Mouse (Mus musculus) forebrain, embryonic 11.5 days (tissue): ENCODE results near the gene Olfr170. TPM values are rescaled to one million over a fixed set of nuclear protein-coding genes. Genes with fewer than 3 reads are reported as not detected.
"Not testable (repeated sequence)": the region's sequence is repeated elsewhere in the genome, so short reads cannot be mapped to it uniquely, and the experiment has no call there.

Source experiments
- ATAC-seq: fragments of 200-750 bp; cut with Nextera tagmentation; replicated peaks from 2 replicates; pipeline ENCODE4 v1.8.0; 2017; ENCODE audit warnings: moderate TSS enrichment; ENCODE audit not compliant: low FRiP score
- DNase-seq: peaks from one replicate; pipeline ENCODE4 v3.0.0-alpha.2; 2017; ENCODE audit warnings: low spot score
- H3K27ac ChIP-seq: fragments of 300-500 bp; sonication (generic); 2 replicates; pipeline ENCODE4 v1.5.1; 2014; ENCODE audit warnings: low read depth, low read length
- H3K27me3 ChIP-seq: fragments of 300-500 bp; sonication (generic); 2 replicates; pipeline ENCODE4 v1.6.1; 2014; ENCODE audit warnings: mild to moderate bottlenecking, low read length, mixed read lengths; ENCODE audit not compliant: control insufficient read depth, insufficient read depth
- H3K36me3 ChIP-seq: fragments of 300-500 bp; sonication (generic); 2 replicates; pipeline ENCODE4 v1.6.1; 2014; ENCODE audit warnings: mild to moderate bottlenecking, low read length, moderate library complexity, mixed read lengths; ENCODE audit not compliant: control insufficient read depth, insufficient read depth
- H3K4me1 ChIP-seq: fragments of 300-500 bp; sonication (generic); replicated peaks from 2 replicates; pipeline ENCODE4 v1.6.1; 2014; ENCODE audit warnings: low read length, mixed read lengths; ENCODE audit not compliant: control insufficient read depth, insufficient read depth
- H3K4me2 ChIP-seq: fragments of 300-500 bp; sonication (generic); 2 replicates; pipeline ENCODE4 v1.6.1; 2014; ENCODE audit warnings: low read depth, mild to moderate bottlenecking, low read length, moderate library complexity, mixed read lengths; ENCODE audit not compliant: severe bottlenecking
- H3K4me3 ChIP-seq: fragments of 300-500 bp; sonication (generic); 2 replicates; pipeline ENCODE4 v1.5.1; 2014; ENCODE audit warnings: low read depth, low read length
- H3K9ac ChIP-seq: fragments of 300-500 bp; sonication (generic); 2 replicates; pipeline ENCODE4 v1.6.1; 2014; ENCODE audit warnings: low read length
- H3K9me3 ChIP-seq: fragments of 300-500 bp; sonication (generic); 2 replicates; pipeline ENCODE4 v1.6.1; 2016; ENCODE audit warnings: low read length, mixed read lengths; ENCODE audit not compliant: control insufficient read depth
- WGBS: fragments of 180-500 bp; shearing (Covaris S2); extraction: QIAGEN DNeasy Blood & Tissue Kit; methylation state at CpG from one replicate; pipeline ENCODE4 v1.1.7; 2014; 5-methylcytosine and 5-hydroxymethylcytosine counted together
- polyA plus RNA-seq: library from polyadenylated mRNA; unstranded; fragments of >200 nt; fragmentation: Nextera tagmentation; extraction: Ambion mirVana; gene quantifications from 2 replicates; pipeline ENCODE4 v1.2.1, GENCODE M21; 2014

The Olfr170 gene
- not detected in 2 replicates for polyA plus RNA-seq

DNA sequence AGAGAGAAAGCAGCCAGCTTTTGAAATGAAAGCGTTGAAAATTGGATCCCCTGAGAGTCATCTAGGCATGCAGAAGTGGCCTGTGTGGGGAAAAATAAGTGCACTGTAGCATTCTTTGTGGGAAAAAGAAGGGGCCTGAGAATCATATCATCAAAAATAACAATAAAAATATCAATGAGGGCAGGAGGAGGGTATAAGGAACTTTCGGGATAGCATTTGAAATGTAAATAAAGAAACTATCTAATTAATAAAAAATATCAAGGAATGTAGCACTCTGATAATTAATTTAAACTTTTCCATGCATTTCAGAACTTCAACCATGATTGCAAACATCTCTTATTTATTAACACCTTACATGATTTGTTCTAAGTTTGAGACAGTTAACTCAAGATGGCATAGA is at the start of gene Olfr170:
Gene Olfr170, minus strand, starts transcription at position 101 of the 400 bp plus-strand sequence.
- not testable (repeated sequence) for H3K9ac ChIP-seq, H3K9me3 ChIP-seq, H3K36me3 ChIP-seq, H3K4me1 ChIP-seq, H3K4me2 ChIP-seq, DNase-seq, H3K27ac ChIP-seq, H3K4me3 ChIP-seq, H3K27me3 ChIP-seq, ATAC-seq
- 87% methylated on average over 2 of the region's 2 CpGs for WGBS

DNA sequence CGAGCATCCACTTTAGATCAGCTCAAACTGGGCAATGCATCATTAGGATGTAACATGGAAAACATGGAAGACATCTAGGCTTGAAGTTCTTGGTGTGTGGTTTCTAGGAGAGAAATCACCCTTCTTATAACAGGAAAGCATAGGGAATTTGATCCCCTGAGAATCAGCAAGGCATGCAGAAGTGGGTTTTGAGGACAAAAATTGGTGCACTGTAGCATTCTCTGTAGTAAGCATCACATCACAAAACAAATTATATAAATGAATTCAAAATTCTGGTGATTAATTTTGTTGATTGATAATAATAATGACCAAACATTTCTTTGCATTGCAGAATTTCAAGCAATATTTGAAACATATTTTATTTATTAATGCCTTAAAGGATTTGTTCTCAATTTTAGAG is 18.1 kb upstream of the Olfr170 start, which contains the start of gene Olfr171:
Gene Olfr171, minus strand, starts transcription at position 101 of the 400 bp plus-strand sequence.
- Histone ChIP-seq H3K27ac (no peak within 1 kb of the TSS), H3K4me3 (no peak within 1 kb of the TSS), H3K4me2 (no peak within 1 kb of the TSS), H3K9ac (no peak within 1 kb of the TSS), H3K4me1 (no peaks in the 10 kb centered on the region), H3K36me3 (no peaks in the 10 kb centered on the region), H3K9me3 (no peaks in the 10 kb centered on the region; the same call in 1 of the 2 replicates), H3K27me3 (no peaks in the 10 kb centered on the region)
- WGBS: 79% methylated on average over 1 of the region's 1 CpGs
- DNase-seq: no peak
- no peak for ATAC-seq

DNA sequence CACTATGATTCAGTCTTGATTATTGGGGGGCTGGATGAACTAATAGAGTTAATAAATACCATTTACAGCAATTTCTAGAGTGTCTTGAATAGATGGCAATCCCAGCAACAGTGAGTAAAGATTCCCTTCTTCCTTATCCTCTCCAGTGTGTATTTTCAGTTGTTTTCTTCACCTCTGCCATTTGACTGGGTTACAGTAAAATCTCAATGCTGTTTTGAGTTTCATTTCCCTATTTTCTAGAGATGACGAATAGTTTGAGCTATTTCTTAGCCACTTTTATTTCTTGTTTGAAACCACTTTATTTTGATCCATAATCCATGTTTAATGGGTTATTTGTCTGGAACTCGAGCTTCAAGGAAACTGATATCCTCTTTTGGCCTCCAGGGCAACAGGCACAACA is 8.5 kb downstream of the Olfr170 start:
- no peak overlapping the region for H3K9ac ChIP-seq
- no peaks in the 10 kb centered on the region for H3K4me1 ChIP-seq
- no peak overlapping the region for H3K27ac ChIP-seq
- H3K4me3 ChIP-seq: no peak overlapping the region
- H3K27me3 ChIP-seq: no peaks in the 10 kb centered on the region
- no peaks in the 10 kb centered on the region; the same call in 1 of the 2 replicates for H3K9me3 ChIP-seq
- no peak overlapping the region for H3K4me2 ChIP-seq
- DNase-seq: no peak
- 66% methylated on average over 2 of the region's 2 CpGs for WGBS
- no peak for ATAC-seq
- no peaks in the 10 kb centered on the region for H3K36me3 ChIP-seq

DNA sequence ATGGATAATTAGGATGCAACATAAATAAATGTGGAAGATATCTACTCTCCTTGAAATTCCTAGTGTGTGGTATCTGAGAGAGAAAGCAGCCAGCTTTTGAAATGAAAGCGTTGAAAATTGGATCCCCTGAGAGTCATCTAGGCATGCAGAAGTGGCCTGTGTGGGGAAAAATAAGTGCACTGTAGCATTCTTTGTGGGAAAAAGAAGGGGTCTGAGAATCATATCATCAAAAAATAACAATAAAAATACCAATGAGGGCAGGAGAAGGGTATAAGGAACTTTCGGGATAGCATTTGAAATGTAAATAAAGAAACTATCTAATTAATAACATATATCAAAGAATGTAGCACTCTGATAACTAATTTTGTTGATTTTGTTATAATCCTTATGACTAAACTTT is 40.0 kb downstream of the Olfr170 start, which contains the start of gene Olfr169:
Gene Olfr169, minus strand, starts transcription at position 101 of the 400 bp plus-strand sequence.
- H3K9ac ChIP-seq, H3K27me3 ChIP-seq, H3K27ac ChIP-seq, H3K9me3 ChIP-seq, H3K4me1 ChIP-seq, ATAC-seq, DNase-seq, H3K4me2 ChIP-seq, H3K4me3 ChIP-seq, H3K36me3 ChIP-seq: not testable (repeated sequence)
- 92% methylated on average over 2 of the region's 2 CpGs for WGBS

Other genes starting within 250 kb of the Olfr170 start
- gene Olfr165, start 188.7 kb downstream of the Olfr170 start, polyA plus RNA-seq: not detected in 2 replicates
- not detected in 2 replicates for gene Olfr166, start 128.2 kb downstream of the Olfr170 start, polyA plus RNA-seq
- gene Olfr167, start 89.6 kb downstream of the Olfr170 start, polyA plus RNA-seq: not detected in 2 replicates
- not detected in 2 replicates for gene Olfr168, start 76.3 kb downstream of the Olfr170 start, polyA plus RNA-seq
- gene Olfr169, start 40.1 kb downstream of the Olfr170 start, polyA plus RNA-seq: not detected in 2 replicates
- not detected in 2 replicates for gene Olfr171, start 18.0 kb upstream of the Olfr170 start, polyA plus RNA-seq
- gene Lamp3, start 94.5 kb upstream of the Olfr170 start, polyA plus RNA-seq: not detected in 2 replicates
- 49.3 and 53.6 TPM in 2 replicates for gene B3gnt5, start 148.3 kb upstream of the Olfr170 start, polyA plus RNA-seq